In genomic region chr12:69973666-69974065, GRCm38 (mm10) we compare ENCODE assay signal across 18 mouse cellular contexts.
"Had no signal": no experiment of that assay in that cellular context is flagged by ENCODE, and none has a peak within 500 bp of the region (broad histone marks: within the 10 kb centered on the region; RNA-seq: fewer than 3 reads in every experiment).

No protein-coding gene starts in this region.

- H3K27me3 ChIP-seq: liver, embryonic 15.5 days; megakaryocyte, embryonic 14.5 days; neural tube, embryonic 15.5 days had no signal

- H3K9ac ChIP-seq: liver, embryonic 15.5 days; neural tube, embryonic 15.5 days had no signal

- ATAC-seq: inflammation-experienced regulatory T-cells, adult 6 months; midbrain, embryonic 16.5 days had no signal

- H3K4me2 ChIP-seq: liver, embryonic 11.5 days; liver, embryonic 15.5 days; midbrain, embryonic 11.5 days; neural tube, embryonic 15.5 days had no signal

- H3K4me3 ChIP-seq: layer of hippocampus, adult 2 months; limb, embryonic 10.5 days; liver, embryonic 15.5 days; megakaryocyte, embryonic 14.5 days; neural tube, embryonic 15.5 days had no signal

- H3K27ac ChIP-seq: limb, embryonic 10.5 days; liver, embryonic 15.5 days; macrophage; neural tube, embryonic 15.5 days had no signal

- H3K4me1 ChIP-seq: limb, embryonic 10.5 days had no signal

- DNase-seq: kidney, adult 11 months; kidney, adult 9 months; kidney, postnatal 36 days; lung, adult 2 months; lung, postnatal 10 days; retina, postnatal 1 day; right cerebral cortex, postnatal 4 days; thymus, postnatal 36 days had no signal

- H3K9me3 ChIP-seq: limb, embryonic 10.5 days; liver, embryonic 15.5 days; megakaryocyte, embryonic 14.5 days; neural tube, embryonic 15.5 days had no signal
